Mouse (Mus musculus) kidney, adult 18-20 months (tissue): ENCODE measurements around the gene 2610001J05Rik.
"Not testable (repeated sequence)": the region's sequence is repeated elsewhere in the genome, so short reads cannot be mapped to it uniquely, and the experiment has no call there.

ENCODE experiments used
- DNase-seq: peaks from one replicate; pipeline ENCODE4 v3.0.0; 2021

2610001J05Rik gene

GRCm38 (mm10) chr6:13870919-13871624 lies at the start of gene 2610001J05Rik:
Gene 2610001J05Rik (minus strand): TSS chr6:13871518.
- peak; percentile 90 for DNase-seq

- DNase-seq: no peak
Measured at GRCm38 (mm10) chr6:13909762-13910537, 38.6 kb upstream of the 2610001J05Rik start.

GRCm38 (mm10) chr6:13902941-13903627 lies 31.8 kb upstream of the 2610001J05Rik start:
- no peak for DNase-seq

- DNase-seq: no peak
Measured at GRCm38 (mm10) chr6:13884877-13885592, 13.7 kb upstream of the 2610001J05Rik start.

GRCm38 (mm10) chr6:13882919-13883318 lies 11.6 kb upstream of the 2610001J05Rik start:
- no peak for DNase-seq

- no peak for DNase-seq
Measured at GRCm38 (mm10) chr6:13873959-13874358, 2.6 kb upstream of the 2610001J05Rik start.

- DNase-seq: no peak
Measured at GRCm38 (mm10) chr6:13872076-13872475, 758 bp upstream of the 2610001J05Rik start.

GRCm38 (mm10) chr6:13871625-13871958 lies 274 bp upstream of the 2610001J05Rik start:
- DNase-seq: no peak

- DNase-seq: peak; percentile 13
Measured at GRCm38 (mm10) chr6:13870289-13870741, 1.0 kb downstream of the 2610001J05Rik start.

GRCm38 (mm10) chr6:13860596-13860995 lies 10.7 kb downstream of the 2610001J05Rik start:
- DNase-seq: no peak

GRCm38 (mm10) chr6:13859877-13860585 lies 11.3 kb downstream of the 2610001J05Rik start:
- no peak for DNase-seq

- DNase-seq: no peak
Measured at GRCm38 (mm10) chr6:13854230-13854629, 17.1 kb downstream of the 2610001J05Rik start.

GRCm38 (mm10) chr6:13853244-13853643 lies 18.1 kb downstream of the 2610001J05Rik start:
- no peak for DNase-seq

- DNase-seq: not testable (repeated sequence)
Measured at GRCm38 (mm10) chr6:13846031-13846430, 25.3 kb downstream of the 2610001J05Rik start.

- DNase-seq: no peak
Measured at GRCm38 (mm10) chr6:13839345-13840054, 31.8 kb downstream of the 2610001J05Rik start, which contains the start of gene Gpr85. Gene Gpr85 (minus strand): TSS chr6:13839942.

- DNase-seq: peak; percentile 64
Measured at GRCm38 (mm10) chr6:13838677-13839344, 32.5 kb downstream of the 2610001J05Rik start.

- DNase-seq: no peak
Measured at GRCm38 (mm10) chr6:13837916-13838676, 33.2 kb downstream of the 2610001J05Rik start.

GRCm38 (mm10) chr6:13836967-13837570 lies 34.2 kb downstream of the 2610001J05Rik start:
- DNase-seq: no peak
